Mouse (Mus musculus) CH12.LX (cell line): ENCODE results near the gene Gpbar1.

ENCODE experiments used
- CTCF ChIP-seq, 2 experiments: IDR thresholded peaks in 1 of 2; conservative IDR thresholded peaks in 1 of 2; 2 replicates each; pipeline ENCODE4 v1.5.1; 2011 to 2012; ENCODE audit warnings: low read depth in 2 of 2, low read length in 2 of 2, improper control_type of control experiment in 1 of 2, inconsistent platforms in 1 of 2, mild to moderate bottlenecking in 1 of 2, moderate library complexity in 1 of 2
- KAT2A ChIP-seq: IDR thresholded peaks from 2 replicates; pipeline ENCODE4 v1.6.1; 2012; ENCODE audit warnings: low read length, improper control_type of control experiment, inconsistent platforms; ENCODE audit not compliant: insufficient replicate concordance
- USF2 ChIP-seq: conservative IDR thresholded peaks from 2 replicates; pipeline ENCODE4 v1.6.1; 2011; ENCODE audit warnings: low read depth, low read length, improper control_type of control experiment

DNA sequence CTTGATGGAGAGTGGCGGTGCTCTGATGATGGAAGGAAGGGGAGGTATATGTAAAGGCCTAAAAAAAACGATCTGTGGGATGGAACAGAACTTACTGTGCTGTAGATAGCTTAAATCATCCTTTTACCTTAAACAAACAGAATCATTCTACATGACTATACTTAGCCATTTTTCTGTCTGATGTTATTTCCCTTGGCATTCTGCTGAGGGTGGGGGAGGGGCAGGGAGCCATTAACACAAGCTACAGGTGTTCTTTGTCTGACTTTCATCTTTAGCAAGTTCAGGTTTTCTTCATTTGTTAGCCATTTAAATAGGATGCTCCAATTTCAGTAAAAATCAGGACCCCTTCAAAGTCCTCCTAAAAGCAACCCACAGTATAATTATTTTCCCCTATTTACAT, 32.8 kb upstream of the Gpbar1 start:
- TF ChIP-seq KAT2A (no peak), CTCF (conservative IDR thresholded peaks at IDR 0.05 in 1 of 2, IDR thresholded peaks at IDR 0.05 in 1 of 2; ENCODE audit: low read depth in 2 of 2, low read length in 2 of 2) (no peak), USF2 (no peak)
